Mouse (Mus musculus) thymus, postnatal 25 days (tissue): Measurements from ENCODE around the gene Polr2l.

Experiments
- DNase-seq: peaks from one replicate; pipeline ENCODE4 v3.0.0; 2022

Gene Polr2l

GRCm38 (mm10) chr7:141475011-141475804 is at the start of gene Polr2l, which contains the start of gene Tspan4:
Gene Polr2l, minus strand, starts transcription at chr7:141475132.
Gene Tspan4, plus strand, starts transcription at chr7:141475240.
- DNase-seq: peak; percentile 88

- DNase-seq: no peak
Measured at GRCm38 (mm10) chr7:141524271-141524670, 49.3 kb upstream of the Polr2l start.

- no peak for DNase-seq
Measured at GRCm38 (mm10) chr7:141523007-141523406, 48.1 kb upstream of the Polr2l start.

GRCm38 (mm10) chr7:141519795-141520194 is 44.9 kb upstream of the Polr2l start:
- no peak for DNase-seq

- no peak for DNase-seq
Measured at GRCm38 (mm10) chr7:141518926-141519325, 44.0 kb upstream of the Polr2l start.

- no peak for DNase-seq
Measured at GRCm38 (mm10) chr7:141518296-141518695, 43.4 kb upstream of the Polr2l start.

GRCm38 (mm10) chr7:141517638-141518037 is 42.7 kb upstream of the Polr2l start:
- no peak for DNase-seq

GRCm38 (mm10) chr7:141510681-141511191 is 35.8 kb upstream of the Polr2l start:
- no peak for DNase-seq

GRCm38 (mm10) chr7:141510196-141510595 is 35.3 kb upstream of the Polr2l start:
- DNase-seq: no peak

GRCm38 (mm10) chr7:141508160-141508559 is 33.2 kb upstream of the Polr2l start:
- DNase-seq: no peak

GRCm38 (mm10) chr7:141506278-141506677 is 31.3 kb upstream of the Polr2l start:
- DNase-seq: no peak

GRCm38 (mm10) chr7:141502556-141502905 is 27.6 kb upstream of the Polr2l start:
- no peak for DNase-seq

- no peak for DNase-seq
Measured at GRCm38 (mm10) chr7:141501820-141502555, 27.1 kb upstream of the Polr2l start.

- DNase-seq: no peak
Measured at GRCm38 (mm10) chr7:141497600-141497999, 22.7 kb upstream of the Polr2l start.

- no peak for DNase-seq
Measured at GRCm38 (mm10) chr7:141495940-141496339, 21.0 kb upstream of the Polr2l start.

GRCm38 (mm10) chr7:141495379-141495778 is 20.4 kb upstream of the Polr2l start:
- no peak for DNase-seq

GRCm38 (mm10) chr7:141493729-141494128 is 18.8 kb upstream of the Polr2l start:
- DNase-seq: no peak

- DNase-seq: no peak
Measured at GRCm38 (mm10) chr7:141492738-141493137, 17.8 kb upstream of the Polr2l start.

- peak; percentile 29 for DNase-seq
Measured at GRCm38 (mm10) chr7:141491151-141491550, 16.2 kb upstream of the Polr2l start.

GRCm38 (mm10) chr7:141487141-141487540 is 12.2 kb upstream of the Polr2l start:
- DNase-seq: no peak

GRCm38 (mm10) chr7:141486239-141486638 is 11.3 kb upstream of the Polr2l start:
- no peak for DNase-seq

GRCm38 (mm10) chr7:141485606-141486005 is 10.7 kb upstream of the Polr2l start:
- DNase-seq: no peak

GRCm38 (mm10) chr7:141485186-141485585 is 10.3 kb upstream of the Polr2l start:
- DNase-seq: no peak
